Mouse (Mus musculus) lung, postnatal 0 days (tissue): ENCODE results near the gene Nutm1.

Source experiments
- CTCF ChIP-seq: IDR thresholded peaks from 2 replicates; pipeline ENCODE4 v1.5.1; 2016; ENCODE audit warnings: antibody characterized with exemption, mild to moderate bottlenecking
- EP300 ChIP-seq: IDR thresholded peaks from 2 replicates; pipeline ENCODE4 v1.6.1; 2016; ENCODE audit warnings: antibody characterized with exemption, mild to moderate bottlenecking, control low read depth

- TF ChIP-seq CTCF (no peak), EP300 (no peak)
Observed at GRCm38 (mm10) chr2:112284363-112285030, 25.4 kb upstream of the Nutm1 start.
